Mouse (Mus musculus) CH12.LX (cell line): ENCODE data around the gene Kcnmb3. TPM values are rescaled to one million over a fixed set of nuclear protein-coding genes. Genes with fewer than 3 reads are reported as not detected.

ENCODE experiments used
- DNase-seq: peaks from one replicate; pipeline ENCODE4 v3.0.0-alpha.2; 2013; ENCODE audit errors: extremely low read depth
- H3K27ac ChIP-seq: 2 replicates; pipeline ENCODE4 v1.5.1; 2012; ENCODE audit warnings: low read depth, mild to moderate bottlenecking, control low read depth, moderate library complexity; ENCODE audit not compliant: insufficient read depth
- H3K27me3 ChIP-seq: replicated peaks from 2 replicates; pipeline ENCODE3; 2012; ENCODE audit warnings: inconsistent platforms
- H3K36me3 ChIP-seq, 2 experiments: replicated peaks in 1 of 2; 2 replicates each; pipeline versions ENCODE3 to v1.6.1; 2012; ENCODE audit warnings: inconsistent platforms in 1 of 2, low read length in 1 of 2, mild to moderate bottlenecking in 1 of 2, mixed read lengths in 1 of 2, moderate library complexity in 1 of 2; ENCODE audit not compliant: control insufficient read depth in 1 of 2, insufficient read depth in 1 of 2
- H3K4me1 ChIP-seq, 2 experiments: 2 replicates each; pipeline ENCODE4 v1.6.1; 2012; ENCODE audit warnings: inconsistent platforms in 1 of 2, moderate library complexity in 1 of 2; ENCODE audit not compliant: insufficient read depth in 2 of 2, control insufficient read depth in 1 of 2
- H3K4me2 ChIP-seq: 2 replicates; pipeline ENCODE4 v1.6.1; 2012; ENCODE audit warnings: low read depth, mild to moderate bottlenecking, control low read depth; ENCODE audit not compliant: poor library complexity, insufficient read depth, severe bottlenecking
- H3K4me3 ChIP-seq, 3 experiments: fragments of 150-350 bp in 1 of 3; sonication (generic) in 1 of 3; replicated peaks in 1 of 3; 2 replicates each; pipeline versions ENCODE3 to v1.5.1; 2011 to 2012; ENCODE audit warnings: low read depth in 2 of 3, low read length in 2 of 3, mild to moderate bottlenecking in 2 of 3, moderate library complexity in 2 of 3, control low read depth in 1 of 3, improper control_type of control experiment in 1 of 3, inconsistent platforms in 1 of 3, mixed read lengths in 1 of 3; ENCODE audit not compliant: poor library complexity in 1 of 3
- H3K79me2 ChIP-seq: replicated peaks from 2 replicates; pipeline ENCODE4 v1.6.1; 2012; ENCODE audit warnings: mild to moderate bottlenecking, moderate library complexity; ENCODE audit not compliant: control insufficient read depth, poor library complexity, insufficient read depth, severe bottlenecking; ENCODE audit errors: extremely low read depth
- H3K9ac ChIP-seq: 2 replicates; pipeline ENCODE4 v1.6.1; 2012; ENCODE audit warnings: low read depth, mild to moderate bottlenecking, control low read depth, moderate library complexity; ENCODE audit not compliant: insufficient read depth
- H3K9me3 ChIP-seq: replicated peaks from 2 replicates; pipeline ENCODE3; 2012; ENCODE audit warnings: low read length, inconsistent platforms, mixed read lengths
- BHLHE40 ChIP-seq: IDR thresholded peaks from 2 replicates; pipeline ENCODE4 v1.6.1; 2011; ENCODE audit warnings: mild to moderate bottlenecking, low read depth, low read length, improper control_type of control experiment
- CHD1 ChIP-seq: IDR thresholded peaks from 2 replicates; pipeline ENCODE4 v1.6.1; 2012; ENCODE audit warnings: low read depth, low read length, improper control_type of control experiment, inconsistent platforms
- CHD2 ChIP-seq: IDR thresholded peaks from 2 replicates; pipeline ENCODE4 v1.6.1; 2011; ENCODE audit warnings: low read length, improper control_type of control experiment
- CTCF ChIP-seq, 2 experiments: IDR thresholded peaks in 1 of 2; conservative IDR thresholded peaks in 1 of 2; 2 replicates each; pipeline ENCODE4 v1.5.1; 2011 to 2012; ENCODE audit warnings: low read depth in 2 of 2, low read length in 2 of 2, improper control_type of control experiment in 1 of 2, inconsistent platforms in 1 of 2, mild to moderate bottlenecking in 1 of 2, moderate library complexity in 1 of 2
- E2F4 ChIP-seq: IDR thresholded peaks from 2 replicates; pipeline ENCODE4 v1.6.1; 2011; ENCODE audit warnings: low read depth, low read length, improper control_type of control experiment; ENCODE audit not compliant: insufficient replicate concordance
- ELF1 ChIP-seq: IDR thresholded peaks from 2 replicates; pipeline ENCODE4 v1.6.1; 2014; ENCODE audit warnings: low read depth, mild to moderate bottlenecking, inconsistent platforms, low read length, improper control_type of control experiment
- EP300 ChIP-seq: IDR thresholded peaks from 2 replicates; pipeline ENCODE4 v1.6.1; 2011; ENCODE audit warnings: low read length, improper control_type of control experiment
- ETS1 ChIP-seq: conservative IDR thresholded peaks from 2 replicates; pipeline ENCODE4 v1.6.1; 2012; ENCODE audit warnings: low read depth, mild to moderate bottlenecking, inconsistent platforms, low read length, improper control_type of control experiment, moderate library complexity
- GABPA ChIP-seq: IDR thresholded peaks from 2 replicates; pipeline ENCODE4 v1.6.1; 2012; ENCODE audit warnings: low read depth, low read length, improper control_type of control experiment, inconsistent platforms; ENCODE audit not compliant: insufficient replicate concordance
- HCFC1 ChIP-seq: IDR thresholded peaks from 2 replicates; pipeline ENCODE4 v1.6.1; 2012; ENCODE audit warnings: low read depth, mild to moderate bottlenecking, inconsistent platforms, low read length, improper control_type of control experiment
- IRF4 ChIP-seq: IDR thresholded peaks from 2 replicates; pipeline ENCODE4 v1.6.1; 2014; ENCODE audit warnings: low read depth, mild to moderate bottlenecking, inconsistent platforms, low read length, improper control_type of control experiment
- JUN ChIP-seq: IDR thresholded peaks from 2 replicates; pipeline ENCODE4 v1.6.1; 2011; ENCODE audit warnings: low read depth, mild to moderate bottlenecking, low read length, improper control_type of control experiment, moderate library complexity; ENCODE audit not compliant: insufficient read depth
- JUND ChIP-seq: conservative IDR thresholded peaks from 2 replicates; pipeline ENCODE4 v1.6.1; 2011; ENCODE audit warnings: low read depth, low read length, improper control_type of control experiment
- KAT2A ChIP-seq: IDR thresholded peaks from 2 replicates; pipeline ENCODE4 v1.6.1; 2012; ENCODE audit warnings: low read length, improper control_type of control experiment, inconsistent platforms; ENCODE audit not compliant: insufficient replicate concordance
- MAFK ChIP-seq: IDR thresholded peaks from 2 replicates; pipeline ENCODE4 v1.6.1; 2011; ENCODE audit warnings: low read length, improper control_type of control experiment; ENCODE audit not compliant: insufficient replicate concordance
- MAX ChIP-seq: IDR thresholded peaks from 2 replicates; pipeline ENCODE4 v1.6.1; 2011; ENCODE audit warnings: low read length, improper control_type of control experiment
- MAZ ChIP-seq: IDR thresholded peaks from 2 replicates; pipeline ENCODE4 v1.6.1; 2012; ENCODE audit warnings: low read depth, mild to moderate bottlenecking, inconsistent platforms, low read length, improper control_type of control experiment, moderate library complexity
- MEF2A ChIP-seq: IDR thresholded peaks from 2 replicates; pipeline ENCODE4 v1.6.1; 2014; ENCODE audit warnings: low read depth, mild to moderate bottlenecking, inconsistent platforms, low read length, improper control_type of control experiment, borderline replicate concordance
- MXI1 ChIP-seq: IDR thresholded peaks from 2 replicates; pipeline ENCODE4 v1.6.1; 2011; ENCODE audit warnings: mild to moderate bottlenecking, low read depth, low read length, improper control_type of control experiment
- MYC ChIP-seq: IDR thresholded peaks from 2 replicates; pipeline ENCODE4 v1.6.1; 2011; ENCODE audit warnings: low read depth, mild to moderate bottlenecking, improper control_type of control experiment, low read length
- NELFE ChIP-seq: IDR thresholded peaks from 2 replicates; pipeline ENCODE4 v1.6.1; 2011; ENCODE audit warnings: low read depth, low read length, improper control_type of control experiment
- NRF1 ChIP-seq: IDR thresholded peaks from 2 replicates; pipeline ENCODE4 v1.6.1; 2014; ENCODE audit warnings: low read depth, mild to moderate bottlenecking, inconsistent platforms, low read length, improper control_type of control experiment, moderate library complexity
- PAX5 ChIP-seq: IDR thresholded peaks from 2 replicates; pipeline ENCODE4 v1.6.1; 2012; ENCODE audit warnings: low read length, inconsistent platforms, mixed read lengths
- POLR2A ChIP-seq: IDR thresholded peaks from 2 replicates; pipeline ENCODE4 v1.6.1; 2011; ENCODE audit warnings: low read depth, mild to moderate bottlenecking, improper control_type of control experiment, low read length
- POLR2AphosphoS2 ChIP-seq: IDR thresholded peaks from 2 replicates; pipeline ENCODE4 v1.6.1; 2011; ENCODE audit warnings: low read depth, low read length, improper control_type of control experiment
- RCOR1 ChIP-seq: conservative IDR thresholded peaks from 2 replicates; pipeline ENCODE4 v1.6.1; 2012; ENCODE audit warnings: low read depth, mild to moderate bottlenecking, inconsistent platforms, low read length, improper control_type of control experiment
- SIN3A ChIP-seq: IDR thresholded peaks from 2 replicates; pipeline ENCODE4 v1.6.1; 2012; ENCODE audit warnings: low read length, improper control_type of control experiment, inconsistent platforms
- TBP ChIP-seq: conservative IDR thresholded peaks from 2 replicates; pipeline ENCODE4 v1.6.1; 2011; ENCODE audit warnings: low read depth, low read length, improper control_type of control experiment
- TCF12 ChIP-seq: IDR thresholded peaks from 2 replicates; pipeline ENCODE4 v1.6.1; 2014; ENCODE audit warnings: low read depth, mild to moderate bottlenecking, inconsistent platforms, low read length, improper control_type of control experiment
- UBTF ChIP-seq: IDR thresholded peaks from 2 replicates; pipeline ENCODE4 v1.6.1; 2012; ENCODE audit warnings: low read depth, mild to moderate bottlenecking, inconsistent platforms, low read length, improper control_type of control experiment, moderate library complexity
- USF1 ChIP-seq: IDR thresholded peaks from 2 replicates; pipeline ENCODE4 v1.6.1; 2014; ENCODE audit warnings: low read depth, mild to moderate bottlenecking, inconsistent platforms, low read length, improper control_type of control experiment
- USF2 ChIP-seq: conservative IDR thresholded peaks from 2 replicates; pipeline ENCODE4 v1.6.1; 2011; ENCODE audit warnings: low read depth, low read length, improper control_type of control experiment
- ZC3H11A ChIP-seq: IDR thresholded peaks from 2 replicates; pipeline ENCODE4 v1.6.1; 2012; ENCODE audit warnings: low read depth, mild to moderate bottlenecking, inconsistent platforms, low read length, improper control_type of control experiment
- ZMIZ1 ChIP-seq: IDR thresholded peaks from 2 replicates; pipeline ENCODE4 v1.6.1; 2012; ENCODE audit warnings: low read depth, mild to moderate bottlenecking, inconsistent platforms, low read length, improper control_type of control experiment
- ZNF384 ChIP-seq: IDR thresholded peaks from 2 replicates; pipeline ENCODE4 v1.6.1; 2012; ENCODE audit warnings: low read depth, low read length, improper control_type of control experiment, inconsistent platforms
- dilution Hi-C: fragments of 300-500 bp; cut with MboI; formaldehyde crosslinking; loops from 2 replicates; pipeline ENCODE4 v1.14.3; 2020; ENCODE audit warnings: low sequenced_read_pairs; ENCODE audit not compliant: extremely low pct_unique_long_range_greater_than_20kb, extremely low pct_ligation_motif_present
- in situ Hi-C: fragments of 300-500 bp; cut with MboI; formaldehyde crosslinking; loops from 3 replicates; pipeline ENCODE4 v1.14.3; 2019; ENCODE audit warnings: low sequenced_read_pairs, low pct_ligation_motif_present, low pct_unique_long_range_greater_than_20kb, mixed read lengths
- polyA plus RNA-seq: library from polyadenylated mRNA; unstranded; fragments of >175 nt; gene quantifications from 2 replicates; pipeline ENCODE4 v1.2.1, GENCODE M21; 2012; ENCODE audit warnings: low read depth; ENCODE audit not compliant: insufficient read length
- total RNA-seq, 2 experiments: library from RNA; depleted of rRNA; stranded (reverse); fragments of 300-350 nt in 1 of 2; fragments of >200 nt in 1 of 2; gene quantifications; 2 replicates each; pipeline ENCODE4 v1.2.3; 2012 to 2014

Gene Kcnmb3
- total and polyA plus RNA-seq, 3 experiments: 1.0 to 4.7 (median 2.4) TPM

DNA sequence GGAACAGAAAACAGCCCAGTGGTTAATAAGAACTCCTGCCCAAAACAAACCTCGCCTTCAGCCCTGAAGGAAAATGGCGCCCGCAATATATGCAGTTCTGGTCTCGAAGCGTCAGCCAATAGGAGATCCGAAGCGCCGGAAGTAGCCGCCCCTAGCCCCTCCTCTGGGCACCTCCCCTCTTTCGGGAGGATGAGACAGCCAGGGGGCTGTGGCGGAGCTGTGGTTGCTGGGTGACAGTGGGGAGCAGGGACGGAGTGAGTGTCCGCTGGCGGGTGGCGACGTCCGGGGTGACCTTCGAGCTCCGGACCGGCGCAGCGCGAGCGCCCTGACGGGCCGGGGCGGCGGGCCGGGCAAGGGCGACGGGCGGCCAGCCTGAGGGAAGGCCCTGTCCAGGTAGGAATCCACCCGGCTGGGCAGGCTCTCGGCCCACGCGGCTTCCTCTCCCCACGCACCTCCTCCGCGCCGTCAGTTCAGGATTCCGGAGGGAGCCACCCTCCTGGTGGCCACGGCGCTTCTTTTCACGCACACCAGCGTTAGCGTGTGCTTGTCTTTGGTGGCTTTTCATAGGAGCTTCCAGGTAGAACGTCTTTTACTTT lies 37.4 kb upstream of the Kcnmb3 start, which contains the start of gene Mfn1:
Gene Mfn1, plus strand, starts transcription at position 163 of the 596 bp plus-strand sequence.
- peak within 1 kb of the TSS; percentile 70 to 90 (median 87) for H3K4me3 ChIP-seq
- TF ChIP-seq UBTF (no peak), CHD1 (no peak), JUN (no peak), CTCF (conservative IDR thresholded peaks at IDR 0.05 in 1 of 2, IDR thresholded peaks at IDR 0.05 in 1 of 2; ENCODE audit: low read depth in 2 of 2, low read length in 2 of 2) (no peak), MYC (no peak), GABPA (no peak), PAX5 (no peak), POLR2AphosphoS2 (no peak), MAX (no peak), BHLHE40 (no peak), MXI1 (peak; percentile 69), IRF4 (no peak; the same call in 1 of the 2 replicates), POLR2A (peak; percentile 76), ETS1 (no peak), NELFE (peak; percentile 56), NRF1 (peak; percentile 48), MAZ (peak; percentile 69; the same call in 1 of the 2 replicates), ZC3H11A (no peak), MEF2A (peak; percentile 21; the same call in 1 of the 2 replicates), CHD2 (no peak; the same call in none of the 2 replicates), SIN3A (peak; percentile 75; the same call in 1 of the 2 replicates), TBP (peak; percentile 91), JUND (no peak), ZMIZ1 (no peak), KAT2A (no peak), ZNF384 (no peak), HCFC1 (peak; percentile 90), TCF12 (peak; percentile 52; the same call in 1 of the 2 replicates), USF1 (no peak), ELF1 (peak; percentile 76), USF2 (no peak), E2F4 (peak; percentile 34; the same call in 1 of the 2 replicates), EP300 (no peak), MAFK (no peak), RCOR1 (no peak)
- TF ChIP-seq, all 38 proteins: peak for 12
- Histone ChIP-seq H3K27ac (no peak within 1 kb of the TSS), H3K79me2 (no peaks in the 10 kb centered on the region), H3K4me1 (peaks cover 2 to 6% of the 10 kb centered on the region in 2 experiments; a peak in 3 of 4 replicates), H3K27me3 (no peaks in the 10 kb centered on the region), H3K36me3 (peaks cover 6 to 26% of the 10 kb centered on the region in 2 experiments), H3K9ac (peak within 1 kb of the TSS; percentile 42), H3K9me3 (peaks cover 10% of the 10 kb centered on the region), H3K4me2 (peak within 1 kb of the TSS; percentile 85)
- dilution Hi-C loops: no loop called here
- peak; percentile 96 for DNase-seq
- in situ Hi-C loops: loop anchor here (10.0 kb wide), 1 partner anchor 175 kb away; the partner anchor contains the start of gene Actl6a
